Mouse (Mus musculus) liver, adult (tissue): ENCODE results near the gene Bnip3.

Source experiments
- GATA4 ChIP-seq: IDR thresholded peaks from 2 replicates; pipeline ENCODE4 v1.6.1; 2014; ENCODE audit warnings: mild to moderate bottlenecking, low read length; ENCODE audit not compliant: insufficient replicate concordance

Gene Bnip3

DNA sequence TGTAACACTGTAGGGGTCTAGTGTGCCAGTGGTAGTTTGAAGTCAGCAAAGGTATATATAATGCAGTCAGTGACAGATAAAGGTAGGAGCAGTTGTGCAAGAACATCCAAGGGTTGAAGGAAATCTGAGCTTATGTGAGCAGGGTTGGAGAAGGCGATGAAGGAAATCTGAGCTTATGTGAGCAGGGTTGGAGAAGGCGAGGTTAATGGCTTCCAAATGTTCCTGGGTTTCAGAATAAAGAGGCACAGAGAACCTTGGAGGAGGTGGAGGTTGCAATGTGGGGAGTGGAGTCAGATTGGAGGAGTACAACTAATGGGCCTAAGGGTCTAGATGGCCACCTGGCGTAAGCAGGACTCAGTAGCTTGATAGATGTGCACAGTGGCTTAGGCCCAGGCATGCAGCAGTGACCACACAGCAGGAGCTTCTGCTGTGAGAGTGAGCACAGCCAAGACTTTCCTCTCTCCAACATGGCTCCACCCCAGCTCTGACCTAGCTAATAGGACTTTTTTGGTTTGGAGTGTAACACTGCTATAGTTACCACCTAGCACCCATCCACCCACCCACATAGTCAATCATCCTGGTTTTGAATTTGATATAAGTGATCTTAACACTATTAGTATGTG is 45.3 kb downstream of the Bnip3 start:
- TF ChIP-seq GATA4: no peak

DNA sequence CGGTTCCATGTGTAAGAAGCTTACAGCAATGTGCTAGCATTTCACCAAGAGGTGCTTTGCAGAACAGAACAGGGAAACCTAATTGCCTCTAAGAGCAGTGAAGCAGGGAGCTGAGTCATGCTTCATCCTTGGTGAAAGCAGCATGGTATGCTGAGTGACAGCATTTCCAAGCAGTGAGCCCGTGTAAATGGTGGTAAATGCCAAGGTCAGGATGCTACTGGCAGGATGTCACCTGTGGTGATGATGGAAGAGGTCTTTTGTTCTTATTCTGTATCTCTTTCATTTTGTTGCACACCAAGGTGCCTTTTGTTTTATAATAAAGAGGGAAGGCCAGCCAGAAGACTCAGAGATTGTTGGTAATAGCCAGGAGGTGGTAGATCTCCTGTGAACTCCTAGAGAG is 52.6 kb downstream of the Bnip3 start:
- no peak for TF ChIP-seq GATA4

DNA sequence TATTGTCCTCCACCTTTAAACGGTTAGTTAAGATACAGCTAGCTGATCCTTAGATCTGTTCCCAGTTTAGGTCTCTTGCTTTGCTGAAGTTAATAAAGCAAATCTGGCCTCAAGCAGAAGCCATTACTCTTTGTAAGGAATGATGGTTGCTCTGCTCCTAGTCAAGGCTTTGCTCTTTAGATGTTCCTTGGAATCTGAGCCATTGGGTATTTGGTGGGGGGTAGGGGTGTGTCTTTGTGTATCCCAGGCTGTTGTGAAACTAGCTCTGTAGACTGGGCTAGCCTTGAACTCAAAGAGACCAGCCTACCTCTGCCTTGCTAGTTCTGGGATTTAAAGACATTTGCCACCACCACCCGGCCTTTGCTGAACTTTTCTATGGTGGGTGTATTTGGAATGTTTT is 55.1 kb downstream of the Bnip3 start:
- no peak for TF ChIP-seq GATA4

DNA sequence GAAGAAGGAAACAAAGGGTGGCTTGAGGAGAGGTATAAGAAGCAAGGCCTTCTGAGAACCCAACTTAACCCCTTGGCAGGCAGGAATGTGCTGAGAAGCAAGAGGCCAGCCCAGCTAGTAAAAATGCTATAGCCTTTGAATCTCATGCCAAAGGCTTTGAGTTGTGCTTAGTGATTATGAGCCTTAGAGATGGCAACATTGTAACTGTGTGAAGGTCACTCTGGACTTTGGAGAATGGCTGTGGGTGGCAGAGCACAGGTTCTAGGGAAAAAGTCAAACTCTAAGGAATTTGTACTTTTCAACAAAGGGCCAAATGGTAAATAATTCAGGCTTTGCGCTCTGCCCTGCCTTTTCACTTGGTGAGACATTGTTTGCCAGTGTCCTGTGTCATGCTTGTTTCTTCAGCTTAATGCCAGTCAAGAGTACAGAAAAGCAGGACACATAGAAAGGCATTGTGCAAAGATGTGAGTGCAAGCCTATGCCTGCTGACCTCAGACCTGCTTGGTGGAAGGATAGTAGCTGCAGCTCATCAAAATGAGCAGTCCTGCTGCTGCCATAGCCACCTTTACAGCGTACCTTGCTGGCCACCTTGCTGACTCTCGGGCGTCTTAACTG is 55.8 kb downstream of the Bnip3 start:
- TF ChIP-seq GATA4: no peak

DNA sequence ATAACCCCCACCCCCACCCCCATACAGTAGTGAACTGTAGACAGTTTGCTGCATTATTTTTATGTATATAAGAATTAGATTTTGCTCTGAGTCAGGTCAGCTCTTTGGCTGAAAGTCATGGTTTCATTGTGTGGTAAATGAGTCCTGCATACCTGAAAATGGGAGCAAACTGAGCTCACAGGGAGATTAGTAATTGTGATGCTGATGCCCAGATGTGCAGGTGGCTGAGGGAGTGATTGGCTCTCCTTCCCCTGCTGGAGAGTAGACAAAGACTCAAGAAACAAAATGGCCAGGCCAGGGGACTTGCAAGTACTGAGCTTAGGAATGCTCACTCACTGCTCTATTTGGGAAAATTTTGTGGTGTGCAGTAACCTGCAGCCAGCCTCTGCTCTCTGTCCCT is 59.2 kb downstream of the Bnip3 start:
- TF ChIP-seq GATA4: no peak

DNA sequence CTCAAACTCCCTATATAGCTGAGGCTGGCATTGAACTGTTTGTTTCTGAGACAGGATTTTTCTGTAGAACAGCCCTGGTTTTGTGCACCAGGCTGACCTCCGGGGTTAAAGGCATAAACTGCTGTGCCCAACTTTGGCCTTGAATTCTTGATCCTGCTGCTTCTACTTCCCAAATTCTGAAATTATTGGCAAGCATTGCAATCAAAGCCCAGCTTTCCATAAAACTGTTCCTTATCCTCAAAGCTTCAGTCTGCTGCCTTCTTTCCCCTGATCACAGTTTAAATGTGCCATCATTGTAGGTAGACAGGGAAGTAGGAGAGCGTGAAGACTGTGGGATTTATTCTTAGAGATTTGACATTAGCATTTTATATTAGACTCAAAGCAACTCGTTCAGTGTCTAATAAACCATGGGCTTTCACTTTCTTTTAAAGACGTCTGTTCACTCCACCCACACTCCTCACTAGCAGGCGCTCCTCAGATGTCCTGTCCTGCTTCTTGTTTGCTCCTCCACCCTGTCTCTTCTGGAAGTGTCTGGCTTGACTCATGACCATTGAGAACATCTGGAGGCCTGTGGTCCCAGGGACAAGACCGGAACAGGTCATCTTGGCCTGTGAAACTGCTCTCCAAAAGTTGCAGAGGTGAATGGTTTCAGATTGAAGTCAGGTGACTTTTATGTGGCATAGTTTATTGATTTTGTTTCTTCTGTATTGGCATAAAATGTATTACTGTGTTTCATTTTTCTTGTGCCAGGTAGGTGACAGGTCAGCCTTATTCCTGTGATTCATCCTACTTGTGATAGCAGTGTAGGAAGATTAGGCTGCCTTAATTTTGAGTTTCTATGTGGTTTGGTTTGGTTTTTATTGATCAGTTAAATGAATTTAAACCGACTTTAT is 61.0 kb downstream of the Bnip3 start:
- TF ChIP-seq GATA4: no peak

DNA sequence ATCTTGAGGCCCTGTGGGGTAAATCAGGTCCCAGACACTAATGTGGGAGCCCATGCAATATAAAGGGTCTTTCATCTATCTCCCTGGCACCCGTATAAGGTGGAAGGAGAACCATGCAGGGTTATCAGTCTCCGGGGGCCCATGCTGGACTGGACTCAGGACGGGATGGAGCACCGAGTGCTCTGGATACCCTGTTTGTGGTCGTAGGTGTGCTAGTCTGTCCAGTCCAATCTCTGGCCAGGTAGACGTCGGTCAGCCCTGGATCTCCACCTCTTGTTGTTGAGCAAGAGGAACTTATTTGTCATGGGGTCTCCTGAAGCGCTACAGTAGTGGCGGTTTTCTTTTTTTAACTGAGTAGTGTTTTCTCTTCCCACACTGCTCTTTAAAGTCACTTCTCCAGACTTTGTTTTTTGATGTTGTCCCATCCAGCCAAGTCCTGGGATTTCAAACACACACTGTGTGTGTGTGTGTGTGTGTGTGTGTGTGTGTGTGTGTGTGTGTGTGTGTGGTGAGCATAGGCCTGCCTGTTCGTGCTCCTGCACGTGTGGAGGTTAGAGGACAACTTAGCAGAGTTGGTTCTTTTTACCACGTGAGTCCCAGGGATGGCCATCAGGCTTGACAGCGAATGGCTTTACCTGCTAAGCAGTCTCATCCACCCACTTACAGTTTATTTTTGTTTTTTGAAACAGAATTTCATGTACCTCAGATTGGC is 61.8 kb downstream of the Bnip3 start:
- no peak for TF ChIP-seq GATA4

DNA sequence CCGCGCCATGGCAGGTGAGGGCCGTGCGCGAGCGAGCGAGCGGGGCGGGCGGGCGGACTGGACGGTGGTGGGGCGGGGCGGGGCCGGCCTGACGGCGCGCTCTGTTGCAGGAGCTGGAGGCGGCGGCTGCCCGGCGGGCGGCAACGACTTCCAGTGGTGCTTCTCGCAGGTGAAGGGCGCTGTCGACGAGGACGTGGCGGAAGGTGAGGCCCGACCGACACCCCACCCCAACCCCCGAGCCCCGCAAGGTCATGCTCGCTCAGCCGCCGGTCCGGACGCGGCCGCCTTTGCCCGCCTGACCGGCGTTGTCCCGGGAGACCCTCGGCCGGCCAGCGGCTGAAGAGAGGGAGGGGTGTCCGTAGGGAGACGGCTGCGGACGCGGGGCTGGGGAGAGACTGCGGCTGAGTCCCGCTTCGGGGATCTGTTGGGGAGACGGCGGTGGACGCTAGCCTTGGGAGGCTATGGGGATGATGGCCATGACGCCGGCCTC is 62.8 kb downstream of the Bnip3 start:
- no peak for TF ChIP-seq GATA4

DNA sequence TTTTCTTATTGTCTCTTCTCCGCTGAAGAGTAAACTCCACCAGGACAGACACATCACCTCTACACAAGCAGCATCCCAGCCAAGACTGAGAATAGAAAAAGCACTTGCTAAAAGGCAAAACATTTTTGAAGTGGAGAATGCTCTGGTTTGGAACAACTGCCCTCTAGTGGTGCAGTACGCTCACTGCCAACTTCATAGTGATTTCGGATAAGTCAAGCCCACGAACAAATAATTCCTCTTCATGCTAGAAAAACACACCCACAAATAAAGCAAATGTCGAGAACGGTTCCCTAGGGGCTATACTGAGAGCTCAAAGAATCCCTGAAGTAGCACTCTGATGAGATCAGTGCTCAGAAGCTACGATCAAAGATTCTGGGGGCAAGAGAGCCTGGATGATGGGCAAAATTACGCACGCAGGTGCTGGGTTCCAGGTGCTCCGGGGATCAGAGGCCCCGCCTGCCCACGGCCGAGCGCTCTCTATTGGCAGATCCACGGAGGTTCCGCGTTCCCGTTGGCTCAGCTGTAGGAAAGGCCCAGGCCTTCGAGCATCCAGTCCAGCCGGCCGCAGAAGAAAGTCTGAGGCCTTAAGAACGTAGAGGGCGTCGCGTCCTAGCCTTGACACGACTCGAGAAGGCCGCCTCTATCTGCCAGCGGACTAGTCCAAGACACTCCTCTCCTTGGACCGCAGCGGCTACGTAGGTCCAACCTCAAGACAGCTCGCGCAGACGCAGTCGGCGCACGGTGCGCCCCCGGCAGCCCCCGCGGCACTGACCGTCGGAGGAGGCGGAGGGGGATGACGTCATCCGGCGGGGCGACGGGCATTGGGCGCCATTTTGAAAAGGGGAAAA is 63.6 kb downstream of the Bnip3 start, which contains the start of the genes Ppp2r2d and Mapk1ip1:
Ppp2r2d (plus strand) TSS at position 536 of the 848 bp plus-strand sequence.
Mapk1ip1 (minus strand) TSS at position 730 of the 848 bp plus-strand sequence.
- TF ChIP-seq GATA4: no peak; the same call in 1 of the 2 replicates

DNA sequence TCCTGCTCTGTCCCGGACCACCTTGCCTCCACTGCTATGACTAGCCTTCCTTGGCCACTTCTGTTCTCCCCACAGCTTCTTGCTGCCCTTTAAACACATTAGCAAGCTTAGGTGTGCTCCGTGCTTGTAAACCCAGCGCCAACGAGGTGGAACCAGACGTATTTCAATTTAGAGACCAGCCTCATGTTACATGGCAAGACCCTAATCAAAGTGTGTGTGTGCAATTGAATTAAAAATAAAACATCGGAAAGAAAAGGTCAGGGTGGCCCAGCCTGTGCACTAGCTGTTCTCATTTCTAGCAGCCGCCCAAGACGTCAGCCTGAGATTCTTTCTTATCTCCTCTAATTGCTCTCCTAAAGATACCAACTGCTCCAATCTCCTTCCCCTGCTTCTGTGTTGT is 64.2 kb downstream of the Bnip3 start:
- TF ChIP-seq GATA4: no peak

DNA sequence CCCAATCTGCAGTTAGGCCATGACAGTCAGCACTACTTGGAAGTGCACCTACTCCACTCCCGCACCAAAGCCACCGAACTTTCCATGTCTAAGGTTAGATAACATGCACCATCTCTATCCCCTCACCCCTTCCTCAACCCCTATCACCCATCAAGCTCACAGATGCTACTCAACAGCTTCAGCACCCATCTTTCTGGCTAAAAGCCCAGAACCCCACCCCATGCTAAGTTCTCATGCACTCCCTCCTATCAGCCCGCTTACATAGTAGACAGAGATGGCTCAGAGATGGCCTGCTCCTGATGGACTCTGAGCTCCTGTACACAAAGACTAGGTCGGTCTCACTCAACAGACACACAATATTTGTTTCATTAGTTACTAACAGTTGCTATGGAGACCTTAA is 65.9 kb downstream of the Bnip3 start:
- no peak for TF ChIP-seq GATA4

DNA sequence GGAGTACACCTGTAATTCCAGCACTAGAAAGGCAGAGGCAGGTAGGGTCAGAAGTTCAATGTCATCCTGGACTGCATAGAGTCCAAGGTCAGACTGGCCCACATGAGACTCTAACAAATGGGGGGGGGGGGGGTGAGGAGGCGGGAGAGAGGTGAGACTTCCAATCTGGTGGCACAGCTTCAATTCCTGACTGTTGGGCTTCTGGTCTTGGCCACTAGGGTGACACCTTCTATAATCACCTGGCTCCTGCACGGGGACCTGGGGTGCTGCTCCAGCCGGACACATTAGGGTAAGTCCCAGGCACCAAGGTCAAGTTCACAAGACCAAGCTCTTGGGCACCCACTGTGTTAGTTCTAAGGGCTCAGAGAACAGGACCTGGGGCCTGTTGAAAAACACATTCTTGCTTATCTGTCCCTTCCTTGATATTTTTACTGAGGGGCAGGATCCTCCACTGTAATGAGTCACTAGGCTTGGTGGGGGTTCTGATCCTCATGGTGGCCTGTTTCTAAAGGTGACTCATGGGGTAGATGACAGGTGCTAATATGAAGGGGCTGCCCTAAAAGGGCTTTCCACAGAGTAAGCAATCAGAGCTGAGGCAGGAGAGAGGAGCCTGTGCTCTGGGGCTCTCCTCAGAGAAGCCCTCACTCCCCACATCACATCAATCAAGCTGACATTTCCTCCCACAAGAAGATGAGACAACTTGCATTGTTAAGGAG is 67.7 kb downstream of the Bnip3 start:
- no peak for TF ChIP-seq GATA4
